Mouse (Mus musculus) neural tube, embryonic 11.5 days (tissue): ENCODE results near the gene Arl9. TPM values are rescaled to one million over a fixed set of nuclear protein-coding genes. Genes with fewer than 3 reads are reported as not detected.
"Not testable (repeated sequence)": the region's sequence is repeated elsewhere in the genome, so short reads cannot be mapped to it uniquely, and the experiment has no call there.

ENCODE experiments used
- ATAC-seq: fragments of 200-750 bp; cut with Nextera tagmentation; 2 replicates; pipeline ENCODE4 v1.8.0; 2017; ENCODE audit warnings: moderate number of reproducible peaks, mild to moderate bottlenecking, moderate TSS enrichment, moderate library complexity; ENCODE audit not compliant: insufficient read depth, low FRiP score, low TSS enrichment
- DNase-seq: peaks from one replicate; pipeline ENCODE4 v3.0.0-alpha.2; 2015; ENCODE audit warnings: low spot score
- H3K27ac ChIP-seq: fragments of 300-500 bp; sonication (generic); 2 replicates; pipeline ENCODE4 v1.5.1; 2014; ENCODE audit warnings: low read depth, mild to moderate bottlenecking, low read length
- H3K27me3 ChIP-seq: fragments of 300-500 bp; sonication (generic); 2 replicates; pipeline ENCODE4 v1.6.1; 2014; ENCODE audit warnings: mild to moderate bottlenecking, low read length, mixed read lengths; ENCODE audit not compliant: control insufficient read depth, insufficient read depth
- H3K36me3 ChIP-seq: fragments of 300-500 bp; sonication (generic); 2 replicates; pipeline ENCODE4 v1.6.1; 2014; ENCODE audit warnings: mild to moderate bottlenecking, low read length, moderate library complexity, mixed read lengths; ENCODE audit not compliant: control insufficient read depth, insufficient read depth
- H3K4me1 ChIP-seq: fragments of 300-500 bp; sonication (generic); 2 replicates; pipeline ENCODE4 v1.6.1; 2014; ENCODE audit warnings: low read length, mixed read lengths; ENCODE audit not compliant: control insufficient read depth, insufficient read depth
- H3K4me2 ChIP-seq: fragments of 300-500 bp; sonication (generic); 2 replicates; pipeline ENCODE4 v1.6.1; 2014; ENCODE audit warnings: low read depth, mild to moderate bottlenecking, moderate library complexity
- H3K4me3 ChIP-seq: fragments of 300-500 bp; sonication (generic); 2 replicates; pipeline ENCODE4 v1.5.1; 2014; ENCODE audit warnings: low read depth, low read length
- H3K9ac ChIP-seq: fragments of 300-500 bp; sonication (generic); 2 replicates; pipeline ENCODE4 v1.6.1; 2014; ENCODE audit warnings: mild to moderate bottlenecking, low read length
- H3K9me3 ChIP-seq: fragments of 300-500 bp; sonication (generic); 2 replicates; pipeline ENCODE4 v1.6.1; 2016; ENCODE audit warnings: low read length; ENCODE audit not compliant: control insufficient read depth
- WGBS: fragments of 180-500 bp; shearing (Covaris S2); extraction: QIAGEN DNeasy Blood & Tissue Kit; methylation state at CpG from one replicate; pipeline ENCODE4 v1.1.7; 2014; 5-methylcytosine and 5-hydroxymethylcytosine counted together
- polyA plus RNA-seq: library from polyadenylated mRNA; unstranded; fragments of >200 nt; fragmentation: Nextera tagmentation; extraction: Ambion mirVana; gene quantifications from 2 replicates; pipeline ENCODE4 v1.2.1, GENCODE M21; 2014

Arl9 gene
- polyA plus RNA-seq, 1 experiment from 2014 or later: not detected

DNA sequence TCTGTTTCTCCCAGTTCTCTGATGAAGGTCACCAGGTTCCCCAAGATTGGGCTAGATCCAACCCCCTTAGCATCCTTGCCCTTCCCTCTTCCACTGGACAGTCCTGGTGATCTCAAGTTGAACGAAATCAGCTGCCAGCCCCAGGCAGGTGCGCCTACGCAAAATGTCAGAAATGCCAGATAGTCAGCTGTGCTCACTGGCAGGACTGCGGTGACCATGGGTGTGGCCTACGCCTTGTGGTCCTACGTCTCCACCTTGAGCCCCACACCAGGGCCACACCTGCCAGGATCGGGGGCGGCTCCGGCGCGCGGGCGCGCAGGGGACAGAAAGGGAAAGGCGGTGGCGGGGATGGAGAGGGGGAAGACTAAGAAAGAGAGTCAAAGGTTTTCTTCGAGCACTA is 2.7 kb upstream of the Arl9 start:
- H3K27ac ChIP-seq: no peak overlapping the region
- no peaks in the 10 kb centered on the region for H3K4me1 ChIP-seq
- H3K27me3 ChIP-seq: no peaks in the 10 kb centered on the region
- DNase-seq: no peak
- no peaks in the 10 kb centered on the region for H3K9me3 ChIP-seq
- 89% methylated on average over 17 of the region's 17 CpGs for WGBS
- peaks cover 2% of the 10 kb centered on the region; the same call in 1 of the 2 replicates for H3K36me3 ChIP-seq
- H3K4me3 ChIP-seq: no peak overlapping the region
- H3K9ac ChIP-seq: no peak overlapping the region
- H3K4me2 ChIP-seq: no peak overlapping the region
- no peak for ATAC-seq

GRCm38 (mm10) chr5:77010352-77010751 is 6.5 kb downstream of the Arl9 start:
- Histone ChIP-seq H3K27ac (no peak overlapping the region), H3K9me3 (no peaks in the 10 kb centered on the region), H3K4me1 (no peaks in the 10 kb centered on the region), H3K27me3 (no peaks in the 10 kb centered on the region), H3K9ac (no peak overlapping the region), H3K4me3 (no peak overlapping the region), H3K36me3 (no peaks in the 10 kb centered on the region), H3K4me2 (no peak overlapping the region)
- 94% methylated on average over 9 of the region's 9 CpGs for WGBS
- DNase-seq: no peak
- no peak for ATAC-seq

GRCm38 (mm10) chr5:77011082-77011481 is 7.2 kb downstream of the Arl9 start:
- DNase-seq: no peak
- WGBS: 69% methylated on average over 3 of the region's 3 CpGs
- H3K4me2 ChIP-seq: no peak overlapping the region
- H3K9me3 ChIP-seq: no peaks in the 10 kb centered on the region
- no peak overlapping the region for H3K4me3 ChIP-seq
- H3K9ac ChIP-seq: no peak overlapping the region
- ATAC-seq: no peak
- H3K4me1 ChIP-seq: no peaks in the 10 kb centered on the region
- no peak overlapping the region for H3K27ac ChIP-seq
- H3K27me3 ChIP-seq: no peaks in the 10 kb centered on the region
- H3K36me3 ChIP-seq: no peaks in the 10 kb centered on the region

GRCm38 (mm10) chr5:77013171-77013570 is 9.3 kb downstream of the Arl9 start:
- ATAC-seq: no peak
- Histone ChIP-seq H3K9me3 (no peaks in the 10 kb centered on the region), H3K36me3 (no peaks in the 10 kb centered on the region), H3K4me3 (no peak overlapping the region), H3K4me1 (no peaks in the 10 kb centered on the region), H3K4me2 (no peak overlapping the region), H3K9ac (no peak overlapping the region), H3K27ac (no peak overlapping the region), H3K27me3 (no peaks in the 10 kb centered on the region)
- DNase-seq: no peak
- 85% methylated on average over 3 of the region's 3 CpGs for WGBS

- Histone ChIP-seq H3K9me3 (no peaks in the 10 kb centered on the region), H3K4me2 (peak within 1 kb of the TSS; percentile 70), H3K4me3 (peak within 1 kb of the TSS; percentile 42), H3K36me3 (no peaks in the 10 kb centered on the region), H3K9ac (no peak within 1 kb of the TSS), H3K4me1 (no peaks in the 10 kb centered on the region), H3K27ac (no peak within 1 kb of the TSS), H3K27me3 (no peaks in the 10 kb centered on the region)
- peak; percentile 85 for DNase-seq
- 9% methylated on average over 57 of the region's 57 CpGs for WGBS
- ATAC-seq: peak; percentile 97
Measured at GRCm38 (mm10) chr5:77015544-77016482, 12.0 kb downstream of the Arl9 start, which contains the start of gene Thegl. TSS of gene Thegl (plus strand) at chr5:77016023.

GRCm38 (mm10) chr5:77028034-77028433 is 24.2 kb downstream of the Arl9 start:
- Histone ChIP-seq H3K9me3 (no peaks in the 10 kb centered on the region), H3K27ac (no peak overlapping the region), H3K4me1 (no peaks in the 10 kb centered on the region), H3K4me3 (no peak overlapping the region), H3K36me3 (no peaks in the 10 kb centered on the region), H3K9ac (no peak overlapping the region), H3K27me3 (no peaks in the 10 kb centered on the region), H3K4me2 (no peak overlapping the region)
- WGBS: 87% methylated on average over 3 of the region's 3 CpGs
- no peak for DNase-seq
- ATAC-seq: no peak

DNA sequence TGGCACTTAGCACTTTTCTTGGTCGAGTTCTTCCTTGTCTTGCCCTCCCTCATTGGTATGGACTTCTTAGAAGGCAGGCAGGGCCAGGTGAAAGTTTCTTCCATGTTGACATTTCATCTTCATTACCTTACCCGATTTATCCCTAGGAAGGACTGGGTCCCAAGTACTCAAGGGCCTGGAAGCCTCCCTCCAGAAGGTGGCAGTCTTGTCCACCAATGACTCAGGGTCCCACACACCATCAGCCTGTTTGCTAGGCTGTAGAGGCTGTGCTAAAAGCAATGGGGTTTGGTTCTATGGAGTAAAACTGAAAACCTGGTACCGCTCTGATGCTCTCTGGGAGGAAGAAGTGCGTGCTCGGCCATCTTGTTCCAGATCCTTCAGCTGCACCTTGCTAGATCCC is 25.9 kb downstream of the Arl9 start:
- no peak for ATAC-seq
- no peak overlapping the region for H3K4me2 ChIP-seq
- no peak overlapping the region for H3K4me3 ChIP-seq
- 80% methylated on average over 5 of the region's 5 CpGs for WGBS
- no peaks in the 10 kb centered on the region for H3K9me3 ChIP-seq
- H3K4me1 ChIP-seq: no peaks in the 10 kb centered on the region
- H3K27ac ChIP-seq: no peak overlapping the region
- no peaks in the 10 kb centered on the region for H3K36me3 ChIP-seq
- DNase-seq: peak; percentile 26
- H3K27me3 ChIP-seq: no peaks in the 10 kb centered on the region
- H3K9ac ChIP-seq: no peak overlapping the region

- not testable (repeated sequence) for H3K4me3 ChIP-seq, H3K9me3 ChIP-seq, H3K4me1 ChIP-seq, H3K36me3 ChIP-seq, H3K9ac ChIP-seq, ATAC-seq, DNase-seq, H3K27me3 ChIP-seq, H3K4me2 ChIP-seq, H3K27ac ChIP-seq
Measured at GRCm38 (mm10) chr5:77035101-77035500, 31.2 kb downstream of the Arl9 start.

DNA sequence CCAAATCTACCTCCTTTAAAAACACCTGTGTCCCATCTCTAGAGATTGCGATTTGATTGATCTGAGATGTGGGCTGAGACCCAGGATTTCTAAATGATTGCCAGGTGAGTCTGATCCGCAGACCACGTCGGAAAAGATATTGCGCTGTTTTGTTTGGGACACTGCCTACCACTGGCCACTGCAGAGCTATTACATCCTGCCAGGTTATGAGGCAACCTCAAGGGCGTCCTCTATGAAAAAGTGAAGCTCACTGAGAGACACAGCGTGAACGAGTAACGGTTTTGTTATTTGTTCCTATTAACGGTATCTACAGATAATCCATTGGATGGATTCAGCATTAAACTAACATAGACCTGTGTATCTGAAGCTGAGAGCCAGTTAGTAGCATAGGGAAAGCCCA is 34.6 kb downstream of the Arl9 start:
- Histone ChIP-seq H3K27me3 (no peaks in the 10 kb centered on the region), H3K36me3 (no peaks in the 10 kb centered on the region), H3K4me2 (no peak overlapping the region), H3K9me3 (no peaks in the 10 kb centered on the region), H3K4me3 (no peak overlapping the region), H3K9ac (no peak overlapping the region), H3K4me1 (no peaks in the 10 kb centered on the region), H3K27ac (no peak overlapping the region)
- 86% methylated on average over 10 of the region's 10 CpGs for WGBS
- ATAC-seq (no peak), DNase-seq (no peak)
